Mouse (Mus musculus) heart, postnatal 0 days (tissue): ENCODE measurements around the gene Olfr1396. TPM values are rescaled to one million over a fixed set of nuclear protein-coding genes. Genes with fewer than 3 reads are reported as not detected.
A peak's percentile ranks its signal among the peaks of the same experiment; 100 is the strongest.

Experiments
- ATAC-seq: fragments of 200-750 bp; cut with Nextera tagmentation; 2 replicates; pipeline ENCODE4 v1.8.0; 2017; ENCODE audit warnings: low read depth, moderate number of reproducible peaks, moderate library complexity; ENCODE audit not compliant: insufficient read depth
- DNase-seq: peaks from one replicate; pipeline ENCODE4 v3.0.0-alpha.2; 2016; ENCODE audit warnings: low spot score
- H3K27ac ChIP-seq: fragments of 300-500 bp; sonication (generic); 2 replicates; pipeline ENCODE4 v1.5.1; 2014; ENCODE audit warnings: low read depth, mild to moderate bottlenecking
- H3K27me3 ChIP-seq: fragments of 300-500 bp; sonication (generic); 2 replicates; pipeline ENCODE4 v1.6.1; 2014; ENCODE audit warnings: low read length, mixed read lengths; ENCODE audit not compliant: control insufficient read depth, insufficient read depth
- H3K36me3 ChIP-seq: fragments of 300-500 bp; sonication (generic); replicated peaks from 2 replicates; pipeline ENCODE4 v1.6.1; 2014; ENCODE audit warnings: low read length, mixed read lengths; ENCODE audit not compliant: control insufficient read depth, insufficient read depth
- H3K4me1 ChIP-seq: fragments of 300-500 bp; sonication (generic); 2 replicates; pipeline ENCODE4 v1.6.1; 2014; ENCODE audit warnings: antibody characterized with exemption; ENCODE audit not compliant: control insufficient read depth, insufficient read depth
- H3K4me2 ChIP-seq: fragments of 300-500 bp; sonication (generic); 2 replicates; pipeline ENCODE4 v1.6.1; 2014; ENCODE audit warnings: low read depth, mild to moderate bottlenecking, low read length, moderate library complexity
- H3K4me3 ChIP-seq: fragments of 300-500 bp; sonication (generic); 2 replicates; pipeline ENCODE4 v1.5.1; 2014; ENCODE audit warnings: low read depth, low read length
- H3K9ac ChIP-seq: fragments of 300-500 bp; sonication (generic); replicated peaks from 2 replicates; pipeline ENCODE4 v1.6.1; 2014; ENCODE audit warnings: low read depth, low read length, mixed read lengths
- H3K9me3 ChIP-seq: fragments of 300-500 bp; sonication (generic); replicated peaks from 2 replicates; pipeline ENCODE4 v1.6.1; 2016; ENCODE audit warnings: low read length; ENCODE audit not compliant: control insufficient read depth
- CTCF ChIP-seq: IDR thresholded peaks from 2 replicates; pipeline ENCODE4 v1.5.1; 2016; ENCODE audit warnings: antibody characterized with exemption, control low read depth, low read depth
- EP300 ChIP-seq: IDR thresholded peaks from 2 replicates; pipeline ENCODE4 v1.6.1; 2016; ENCODE audit warnings: antibody characterized with exemption, low read depth
- WGBS: fragments of 180-500 bp; shearing (Covaris S2); extraction: QIAGEN DNeasy Blood & Tissue Kit; methylation state at CpG from one replicate; pipeline ENCODE4 v1.1.7; 2014; 5-methylcytosine and 5-hydroxymethylcytosine counted together
- polyA plus RNA-seq: library from polyadenylated mRNA; unstranded; fragments of >200 nt; fragmentation: Nextera tagmentation; extraction: Ambion mirVana; gene quantifications from 2 replicates; pipeline ENCODE4 v1.2.1, GENCODE M21; 2015
- total RNA-seq: library from RNA; depleted of rRNA; stranded (reverse); fragments of >200 nt; gene quantifications from 2 replicates; pipeline ENCODE4 v1.2.3, GENCODE M21; 2014; ENCODE audit warnings: low replicate concordance

Olfr1396 gene
- total and polyA plus RNA-seq, 2 experiments from 2014 or later, result 0.59 to 20.3 TPM

- Histone ChIP-seq H3K27me3 (no peaks in the 10 kb centered on the region), H3K36me3 (no peaks in the 10 kb centered on the region), H3K9me3 (no peaks in the 10 kb centered on the region), H3K4me1 (no peaks in the 10 kb centered on the region), H3K4me3 (no peak overlapping the region), H3K4me2 (no peak overlapping the region), H3K9ac (no peak overlapping the region), H3K27ac (no peak overlapping the region)
- ATAC-seq (no peak), DNase-seq (no peak)
- TF ChIP-seq CTCF, result no peak
- no peak for TF ChIP-seq EP300
- 58% methylated on average over 3 of the region's 3 CpGs for WGBS
Measured at GRCm38 (mm10) chr11:49119635-49120034, 5.0 kb upstream of the Olfr1396 start.

GRCm38 (mm10) chr11:49114158-49114557 is 516 bp downstream of the Olfr1396 start:
- DNase-seq (peak; percentile 30), ATAC-seq (0 out of 2 replicates have a peak, but pooled peaks have one; percentile 41)
- 39% methylated on average over 2 of the region's 2 CpGs for WGBS
- no peak overlapping the region for H3K4me2 ChIP-seq
- TF ChIP-seq CTCF (no peak), EP300 (peak; percentile 61)
- H3K4me3 ChIP-seq, result no peak overlapping the region
- H3K36me3 ChIP-seq, result no peaks in the 10 kb centered on the region
- H3K27ac ChIP-seq, result no peak overlapping the region
- no peaks in the 10 kb centered on the region for H3K9me3 ChIP-seq
- H3K27me3 ChIP-seq, result no peaks in the 10 kb centered on the region
- H3K9ac ChIP-seq, result no peak overlapping the region
- H3K4me1 ChIP-seq, result no peaks in the 10 kb centered on the region

- H3K27ac ChIP-seq, result peak overlapping the region; percentile 6; the same call in 1 of the 2 replicates
- WGBS, result 53% methylated on average over 6 of the region's 6 CpGs
- H3K4me1 ChIP-seq, result no peaks in the 10 kb centered on the region
- no peaks in the 10 kb centered on the region for H3K27me3 ChIP-seq
- H3K4me2 ChIP-seq, result no peak overlapping the region
- no peak overlapping the region for H3K9ac ChIP-seq
- no peaks in the 10 kb centered on the region for H3K36me3 ChIP-seq
- H3K4me3 ChIP-seq, result no peak overlapping the region
- ATAC-seq (no peak), DNase-seq (no peak)
- no peaks in the 10 kb centered on the region for H3K9me3 ChIP-seq
- TF ChIP-seq EP300 (no peak), CTCF (no peak)
Measured at GRCm38 (mm10) chr11:49112624-49113219, 2.0 kb downstream of the Olfr1396 start.

- no peak for ATAC-seq
- 20% methylated on average over 1 of the region's 1 CpGs for WGBS
Measured at GRCm38 (mm10) chr11:49111000-49111399, 3.7 kb downstream of the Olfr1396 start.

GRCm38 (mm10) chr11:49108833-49109232 is 5.8 kb downstream of the Olfr1396 start:
- WGBS, result 36% methylated on average over 1 of the region's 1 CpGs
- Histone ChIP-seq H3K27me3 (no peaks in the 10 kb centered on the region), H3K4me3 (no peak overlapping the region), H3K27ac (no peak overlapping the region), H3K9me3 (no peaks in the 10 kb centered on the region), H3K4me2 (no peak overlapping the region), H3K9ac (no peak overlapping the region), H3K36me3 (no peaks in the 10 kb centered on the region), H3K4me1 (no peaks in the 10 kb centered on the region)
- DNase-seq, result no peak
- ATAC-seq, result no peak
- TF ChIP-seq EP300, result no peak
- peak; percentile 55 for TF ChIP-seq CTCF

More at GRCm38 (mm10) chr11:49111000-49111399, 3.7 kb downstream of the Olfr1396 start:
- no peak for DNase-seq
- Histone ChIP-seq H3K9me3 (no peaks in the 10 kb centered on the region), H3K27me3 (no peaks in the 10 kb centered on the region), H3K36me3 (no peaks in the 10 kb centered on the region), H3K27ac (peak overlapping the region; percentile 21; the same call in 1 of the 2 replicates), H3K4me3 (no peak overlapping the region), H3K4me1 (no peaks in the 10 kb centered on the region), H3K4me2 (no peak overlapping the region), H3K9ac (no peak overlapping the region)
- no peak for TF ChIP-seq EP300
- no peak for TF ChIP-seq CTCF
